Mouse (Mus musculus) layer of hippocampus, adult 18-20 months (tissue): ENCODE measurements around the gene Kank3. TPM values are rescaled to one million over a fixed set of nuclear protein-coding genes. Genes with fewer than 3 reads are reported as not detected.

Experiments
- DNase-seq, 2 experiments: peaks; one replicate each; pipeline ENCODE4 v3.0.0; 2022; ENCODE audit warnings: low spot score in 2 of 2
- long read RNA-seq: library from polyadenylated mRNA; stranded (forward); transcript quantifications from one replicate; pipeline ENCODE4 v2.0.0, GENCODE M21; 2021
- total RNA-seq, 2 experiments: library from RNA; stranded (reverse); gene quantifications; 2 replicates each; pipeline ENCODE4 v1.2.3; 2021

Kank3 gene
- total RNA-seq: 10 to 100 TPM; 27.6 to 28.8 TPM
- long read RNA-seq, transcript Kank3-201 (11 exons, 2,641 nt): major isoform, 51 of 95 reads
- long read RNA-seq, partial matches to known transcripts: 24 of 95 reads
- long read RNA-seq, other reads (novel, unspliced or antisense): 17 of 95 reads

- DNase-seq: peak; percentile 84 to 97
Observed at GRCm38 (mm10) chr17:33810334-33811141, at the start of gene Kank3. Kank3 (plus strand) TSS chr17:33810519.

DNA sequence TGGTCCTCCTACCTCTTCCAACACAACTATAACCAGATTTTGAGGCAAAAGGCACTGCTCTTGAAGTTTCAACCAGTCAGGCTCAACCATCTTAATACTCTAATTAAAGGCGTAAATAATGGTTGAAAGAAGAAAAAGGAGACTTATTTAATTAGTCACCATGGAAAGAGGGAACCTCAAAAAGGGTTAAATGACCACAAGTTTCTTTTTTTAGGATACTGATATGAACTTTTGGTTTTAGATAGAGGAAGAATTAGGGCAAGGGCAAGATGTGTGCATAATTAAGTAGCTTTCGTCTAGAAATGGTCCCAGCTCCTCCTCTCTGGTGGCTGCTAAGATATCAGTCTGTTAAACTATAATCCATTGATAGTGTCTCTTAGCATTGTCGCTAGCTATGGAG is 43.9 kb upstream of the Kank3 start:
- DNase-seq: no peak

DNA sequence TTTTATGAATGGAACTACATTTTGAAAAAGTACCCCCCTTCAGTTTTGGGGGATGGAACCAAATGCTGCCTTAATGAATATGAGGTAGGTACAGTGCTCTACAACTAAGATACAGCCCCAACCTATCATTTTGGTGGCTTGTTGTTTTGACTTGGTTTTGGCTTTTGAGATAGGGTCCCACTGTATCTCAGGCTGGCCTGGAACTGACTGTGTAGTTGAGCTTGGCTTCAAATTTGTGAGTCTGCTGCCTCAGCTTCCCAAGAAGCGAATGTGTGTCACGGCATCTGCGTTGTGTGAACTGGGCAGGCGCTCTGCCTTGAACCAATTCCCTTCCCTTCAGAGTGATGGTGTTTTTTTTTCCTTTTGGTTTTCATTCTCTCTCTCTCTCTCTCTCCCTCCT is 38.7 kb upstream of the Kank3 start:
- DNase-seq: no peak

DNA sequence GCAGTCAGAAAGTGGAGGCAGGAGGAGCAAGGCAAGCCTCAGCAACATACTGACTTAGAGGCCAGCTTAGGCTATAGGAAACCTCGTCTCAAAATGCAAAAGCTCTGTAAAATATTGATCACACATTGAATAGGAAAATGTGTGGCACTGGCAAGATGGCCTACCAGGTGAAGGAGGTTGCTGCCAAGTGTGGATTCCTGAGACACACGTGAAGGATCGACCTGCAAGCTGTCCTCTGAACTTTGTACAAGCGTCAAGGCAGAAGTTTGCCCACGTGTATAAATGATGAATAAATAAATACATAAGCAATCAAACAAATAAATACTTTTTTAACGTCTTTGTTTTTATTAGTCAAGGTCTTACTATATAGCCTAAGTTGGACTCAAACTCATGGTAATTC is 36.9 kb upstream of the Kank3 start:
- DNase-seq: no peak

GRCm38 (mm10) chr17:33773871-33774572 is 36.3 kb upstream of the Kank3 start:
- no peak for DNase-seq

GRCm38 (mm10) chr17:33774573-33775155 is 35.7 kb upstream of the Kank3 start:
- DNase-seq: no peak

DNA sequence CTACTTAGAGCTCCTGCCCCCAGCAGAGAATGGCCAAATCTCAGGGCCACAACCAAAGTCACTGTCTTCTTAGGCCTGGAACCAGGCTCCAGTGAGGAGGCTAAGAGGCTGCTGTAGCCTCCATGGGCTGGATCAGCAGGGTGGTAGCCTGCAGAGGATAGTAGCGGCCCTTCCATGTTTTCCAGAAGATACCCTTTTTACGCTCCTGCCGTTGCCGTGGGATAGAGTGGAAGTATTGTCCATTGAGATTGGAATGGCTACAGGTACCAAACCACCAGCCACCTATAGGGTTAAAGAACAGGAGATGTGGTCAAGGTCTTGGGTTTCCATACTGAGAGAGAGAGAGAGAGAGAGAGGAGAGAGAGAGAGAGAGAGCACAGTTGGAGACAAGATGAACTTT is 35.0 kb upstream of the Kank3 start:
- DNase-seq: no peak

DNA sequence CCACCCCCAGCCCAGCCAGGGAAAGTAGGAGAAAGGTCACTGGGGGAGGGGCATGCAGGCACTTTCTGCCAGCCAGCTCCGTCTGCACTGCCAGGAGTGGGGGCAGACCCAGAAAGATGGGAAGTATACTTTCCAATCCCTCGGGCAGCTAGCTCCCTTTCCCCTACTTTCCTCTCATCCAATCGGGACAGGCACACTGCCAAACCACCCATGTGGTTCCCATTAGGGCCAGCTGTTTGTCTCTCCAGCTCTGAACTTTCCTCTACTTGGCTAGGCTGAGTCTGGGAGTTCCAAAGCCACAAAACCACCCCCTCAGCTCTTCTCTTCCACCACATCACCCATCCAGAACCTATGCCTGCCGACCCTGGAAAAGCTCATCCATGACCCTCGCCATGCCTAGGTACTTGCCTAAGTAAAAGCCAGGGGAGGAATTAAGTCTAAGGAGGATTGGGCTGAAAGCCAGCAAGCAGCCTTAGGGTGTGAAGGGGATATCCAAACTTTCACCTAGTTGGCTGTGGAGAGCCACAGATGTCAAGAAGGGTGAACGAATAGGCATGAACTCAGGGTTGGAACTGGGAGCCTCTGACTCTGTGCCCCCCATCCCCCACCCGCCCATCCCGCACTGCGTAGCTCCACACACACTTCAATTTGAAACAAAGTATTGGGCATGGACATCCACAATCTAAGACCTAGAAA is 30.9 kb upstream of the Kank3 start:
- peak; percentile 81 to 91 for DNase-seq

- DNase-seq: no peak
Observed at GRCm38 (mm10) chr17:33779967-33780295, 30.4 kb upstream of the Kank3 start.

GRCm38 (mm10) chr17:33780431-33780830 is 29.9 kb upstream of the Kank3 start:
- DNase-seq: no peak

- peak; percentile 31 to 35 for DNase-seq
Observed at GRCm38 (mm10) chr17:33781124-33781977, 29.0 kb upstream of the Kank3 start, which contains the start of gene Angptl4. Angptl4 (minus strand) TSS chr17:33781830.

DNA sequence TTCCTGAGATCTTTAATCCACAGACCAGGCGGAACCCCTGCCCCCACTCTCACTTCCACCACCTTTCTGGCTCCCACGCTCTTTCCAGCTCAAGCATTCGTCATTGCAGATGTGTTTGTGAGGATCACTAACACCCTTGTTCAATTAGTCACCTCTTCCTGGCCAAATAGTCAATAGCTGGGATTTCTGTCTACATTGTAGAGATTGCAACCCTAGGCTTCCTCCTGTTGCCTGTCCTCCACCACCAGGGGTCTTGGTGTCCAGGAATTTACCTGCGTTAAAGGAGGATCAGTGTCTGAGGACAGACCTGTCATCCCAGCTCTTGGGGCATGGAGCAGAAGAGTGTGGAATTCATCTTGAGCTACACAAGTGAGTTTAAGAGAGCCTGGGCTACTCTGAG is 28.3 kb upstream of the Kank3 start:
- DNase-seq: no peak

DNA sequence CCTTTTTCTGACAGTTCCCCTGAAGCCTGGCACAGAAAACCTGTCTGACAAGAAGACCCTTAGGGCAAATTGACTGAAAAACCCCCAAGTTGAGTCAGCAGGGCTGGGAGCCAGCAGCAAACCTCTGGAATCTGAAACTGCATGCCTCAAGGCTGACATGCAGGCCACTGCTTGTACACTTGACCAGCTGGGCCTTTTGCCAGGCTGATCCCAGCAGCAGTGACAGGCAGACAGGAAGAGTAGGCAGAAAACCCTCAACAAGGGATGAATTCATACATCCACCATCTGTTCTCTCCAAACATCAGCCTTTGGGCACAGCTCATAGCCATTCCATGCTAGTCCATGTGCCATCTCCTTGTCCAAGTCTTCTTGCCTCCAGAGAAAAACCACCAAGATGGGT is 26.9 kb upstream of the Kank3 start:
- no peak for DNase-seq

DNA sequence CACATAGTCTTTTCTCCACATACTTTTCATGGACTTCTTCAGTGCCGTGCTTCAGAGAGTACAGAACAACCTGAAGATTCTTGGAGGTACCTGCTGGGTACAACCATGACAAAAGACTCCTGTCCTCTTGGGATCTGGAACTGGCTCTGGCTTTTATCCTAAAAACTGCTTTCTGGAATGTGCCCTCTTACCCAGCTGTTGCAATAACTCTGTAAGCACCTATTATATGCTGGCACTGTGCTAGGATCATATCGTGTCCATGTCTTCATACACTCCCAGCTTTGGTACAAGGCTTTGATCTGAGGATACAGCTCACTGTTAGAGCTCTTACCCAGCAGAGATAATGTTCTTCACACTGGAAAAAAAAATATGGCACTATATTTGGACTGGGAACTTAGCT is 25.4 kb upstream of the Kank3 start:
- no peak for DNase-seq

DNA sequence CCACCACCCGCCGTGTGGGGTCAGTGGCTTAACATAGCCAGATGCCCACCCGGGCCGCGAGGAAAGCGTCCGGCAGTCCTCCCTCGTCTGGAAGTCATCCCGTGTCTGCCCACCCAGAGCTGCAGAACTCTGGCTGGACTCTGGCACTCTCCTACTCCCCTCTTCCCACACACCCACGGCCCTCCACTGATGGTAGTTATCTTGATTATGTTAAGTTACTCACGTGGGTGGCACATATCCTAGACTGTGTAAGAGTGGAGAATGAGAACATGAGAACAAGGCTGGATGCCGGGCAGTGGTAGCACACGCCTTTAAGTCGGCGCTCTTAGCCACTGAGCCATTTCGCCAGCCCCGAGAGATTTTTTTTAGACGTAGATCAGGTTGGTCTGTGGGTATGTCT is 23.9 kb upstream of the Kank3 start:
- no peak for DNase-seq

DNA sequence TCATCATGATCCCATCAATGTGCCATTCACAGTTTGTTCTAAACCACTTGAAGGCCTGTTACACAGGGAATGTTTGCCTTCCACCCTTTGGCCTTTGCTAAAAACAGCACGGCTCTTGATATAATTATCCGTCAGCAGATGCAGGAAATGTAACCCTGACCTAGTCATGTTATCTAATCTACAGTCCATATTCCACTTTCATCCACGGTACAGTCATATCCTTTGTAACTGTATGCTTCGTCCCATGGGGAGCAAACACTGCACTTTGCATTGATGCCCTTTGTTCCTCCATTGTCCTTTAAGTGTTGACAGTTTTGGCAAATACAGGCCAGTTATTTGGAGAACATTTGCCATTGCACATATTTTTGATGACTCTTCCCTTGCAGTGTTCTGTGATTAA is 21.6 kb upstream of the Kank3 start:
- no peak for DNase-seq

DNA sequence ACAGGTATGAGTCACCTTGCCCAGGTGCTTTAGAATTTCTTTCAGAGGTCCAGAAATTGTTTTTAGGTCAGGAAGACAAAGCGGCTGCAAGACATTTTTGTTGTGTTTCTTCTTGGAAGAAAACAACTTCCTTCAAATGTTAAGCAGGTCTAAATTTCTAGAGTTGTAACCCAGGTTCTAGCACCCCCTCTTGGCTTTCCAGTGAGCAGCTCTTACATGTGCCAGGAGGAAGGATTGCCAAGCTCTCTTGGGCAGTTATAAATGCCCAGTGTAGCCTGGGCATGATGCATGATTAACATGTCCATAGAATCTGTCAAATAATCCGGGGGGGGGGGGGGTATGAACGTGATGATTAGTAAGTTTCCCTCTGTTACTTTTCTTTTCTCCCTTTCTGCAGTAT is 12.0 kb upstream of the Kank3 start:
- DNase-seq: peak in 1 of 2 experiments; percentile 6

DNA sequence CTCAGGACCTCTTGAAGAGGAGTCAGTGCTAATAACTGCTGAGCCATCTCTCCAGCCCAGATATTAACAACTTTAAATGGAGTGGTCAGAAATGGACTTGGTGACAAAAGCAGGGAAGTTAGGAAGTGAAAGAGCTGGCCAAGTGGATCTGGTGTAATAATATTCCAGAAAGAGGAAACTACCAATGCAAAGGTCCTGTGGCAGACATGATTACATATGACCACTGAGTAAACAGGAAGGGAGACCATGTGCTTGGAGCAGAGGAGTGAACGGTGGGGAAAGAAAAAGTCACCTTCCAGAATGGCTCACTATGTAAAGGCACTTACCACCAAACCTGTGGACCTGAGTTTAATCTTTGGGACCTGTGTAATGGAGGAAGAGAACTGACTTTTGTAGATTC is 11.0 kb upstream of the Kank3 start:
- DNase-seq: no peak

DNA sequence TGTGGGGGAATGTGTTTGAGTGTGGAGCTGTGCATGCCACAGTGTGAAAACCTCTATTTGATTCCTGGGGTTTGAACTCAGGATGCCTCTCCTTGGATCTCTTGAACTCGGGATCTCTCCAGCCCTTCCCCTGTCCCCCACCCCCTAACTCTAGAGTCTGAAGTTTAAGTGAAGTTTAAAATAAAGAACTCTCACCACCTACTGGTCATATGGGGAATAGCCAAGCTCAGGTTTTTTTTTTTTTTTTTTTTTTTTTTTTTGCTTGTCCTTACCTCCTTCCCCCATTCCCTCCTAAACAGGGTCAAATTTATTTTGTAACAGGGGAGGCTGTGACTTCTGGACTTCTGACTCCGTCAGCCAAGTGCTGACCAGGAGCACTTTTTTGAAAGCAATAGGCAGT is 8.1 kb upstream of the Kank3 start:
- no peak for DNase-seq

DNA sequence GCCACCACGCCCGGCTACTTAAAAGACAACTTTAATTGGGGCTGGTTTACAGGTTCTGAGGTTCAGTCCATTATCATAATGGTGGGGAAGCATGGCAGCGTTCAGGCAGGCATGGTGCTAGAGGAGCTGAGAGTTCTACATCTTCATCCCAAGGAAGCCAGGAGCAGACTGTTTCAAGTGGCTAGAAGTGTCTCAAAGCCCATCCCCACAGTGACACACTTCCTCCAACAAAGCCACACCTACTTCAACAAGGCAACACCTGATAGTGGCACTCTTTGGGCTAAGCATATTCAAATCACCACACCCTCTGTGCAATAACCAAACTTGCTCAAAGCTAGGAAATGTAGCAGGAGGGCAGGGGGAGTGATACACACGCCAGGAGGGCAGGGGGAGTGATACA is 6.1 kb upstream of the Kank3 start:
- no peak for DNase-seq

GRCm38 (mm10) chr17:33804745-33805144 is 5.6 kb upstream of the Kank3 start:
- DNase-seq: no peak
